Mouse (Mus musculus) neural tube, embryonic 12.5 days (tissue): ENCODE measurements around the gene Cryge. TPM values are rescaled to one million over a fixed set of nuclear protein-coding genes. Genes with fewer than 3 reads are reported as not detected.

Source experiments
- ATAC-seq: fragments of 200-750 bp; cut with Nextera tagmentation; 2 replicates; pipeline ENCODE4 v1.8.0; 2017; ENCODE audit warnings: low read depth, mild to moderate bottlenecking, moderate TSS enrichment, moderate library complexity; ENCODE audit not compliant: low FRiP score
- H3K27ac ChIP-seq: fragments of 300-500 bp; sonication (generic); 2 replicates; pipeline ENCODE4 v1.5.1; 2016
- H3K27me3 ChIP-seq: fragments of 300-500 bp; sonication (generic); replicated peaks from 2 replicates; pipeline ENCODE4 v1.6.1; 2016; ENCODE audit warnings: mild to moderate bottlenecking
- H3K36me3 ChIP-seq: fragments of 300-500 bp; sonication (generic); 2 replicates; pipeline ENCODE4 v1.6.1; 2016; ENCODE audit warnings: mild to moderate bottlenecking
- H3K4me1 ChIP-seq: fragments of 300-500 bp; sonication (generic); 2 replicates; pipeline ENCODE4 v1.6.1; 2016
- H3K4me2 ChIP-seq: fragments of 300-500 bp; sonication (generic); replicated peaks from 2 replicates; pipeline ENCODE4 v1.6.1; 2016; ENCODE audit warnings: mild to moderate bottlenecking
- H3K4me3 ChIP-seq: fragments of 300-500 bp; sonication (generic); 2 replicates; pipeline ENCODE4 v1.5.1; 2016
- H3K9ac ChIP-seq: fragments of 300-500 bp; sonication (generic); 2 replicates; pipeline ENCODE4 v1.6.1; 2016; ENCODE audit warnings: mild to moderate bottlenecking
- H3K9me3 ChIP-seq: fragments of 300-500 bp; sonication (generic); 2 replicates; pipeline ENCODE4 v1.6.1; 2016; ENCODE audit warnings: mild to moderate bottlenecking
- WGBS: fragments of 180-500 bp; shearing (Covaris S2); methylation state at CpG from one replicate; pipeline ENCODE4 v1.1.7; 2016; 5-methylcytosine and 5-hydroxymethylcytosine counted together
- polyA plus RNA-seq: library from polyadenylated mRNA; unstranded; fragments of >200 nt; fragmentation: Nextera tagmentation; extraction: Ambion mirVana; gene quantifications from 2 replicates; pipeline ENCODE4 v1.2.1, GENCODE M21; 2016

Gene Cryge
- polyA plus RNA-seq, 1 experiment from 2014 or later: not detected

DNA sequence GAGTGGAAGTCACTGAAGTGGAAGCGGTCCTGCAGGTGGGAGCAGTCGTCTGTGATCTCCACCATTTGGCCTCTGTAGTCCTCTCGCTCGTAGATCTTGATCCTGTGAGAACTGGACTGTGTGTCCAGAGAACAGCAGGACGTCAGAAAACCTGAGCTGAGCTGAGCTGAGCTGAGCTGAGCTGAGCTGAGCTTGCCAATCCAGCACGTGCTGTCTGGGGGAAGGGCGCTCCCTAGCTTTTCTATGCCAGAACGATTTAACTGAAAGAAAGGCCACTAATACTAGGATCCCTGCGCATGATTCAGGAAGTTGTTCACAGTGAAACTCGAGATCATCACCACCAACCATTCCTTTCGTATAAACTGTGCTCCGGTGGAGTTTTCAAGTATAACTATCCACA lies 2.2 kb downstream of the Cryge start:
- Histone ChIP-seq H3K4me2 (no peak overlapping the region), H3K27ac (no peak overlapping the region), H3K4me1 (no peaks in the 10 kb centered on the region), H3K36me3 (no peaks in the 10 kb centered on the region), H3K9me3 (no peaks in the 10 kb centered on the region), H3K27me3 (no peaks in the 10 kb centered on the region), H3K4me3 (no peak overlapping the region), H3K9ac (no peak overlapping the region)
- no peak for ATAC-seq
- WGBS: 60% methylated on average over 12 of the region's 12 CpGs

DNA sequence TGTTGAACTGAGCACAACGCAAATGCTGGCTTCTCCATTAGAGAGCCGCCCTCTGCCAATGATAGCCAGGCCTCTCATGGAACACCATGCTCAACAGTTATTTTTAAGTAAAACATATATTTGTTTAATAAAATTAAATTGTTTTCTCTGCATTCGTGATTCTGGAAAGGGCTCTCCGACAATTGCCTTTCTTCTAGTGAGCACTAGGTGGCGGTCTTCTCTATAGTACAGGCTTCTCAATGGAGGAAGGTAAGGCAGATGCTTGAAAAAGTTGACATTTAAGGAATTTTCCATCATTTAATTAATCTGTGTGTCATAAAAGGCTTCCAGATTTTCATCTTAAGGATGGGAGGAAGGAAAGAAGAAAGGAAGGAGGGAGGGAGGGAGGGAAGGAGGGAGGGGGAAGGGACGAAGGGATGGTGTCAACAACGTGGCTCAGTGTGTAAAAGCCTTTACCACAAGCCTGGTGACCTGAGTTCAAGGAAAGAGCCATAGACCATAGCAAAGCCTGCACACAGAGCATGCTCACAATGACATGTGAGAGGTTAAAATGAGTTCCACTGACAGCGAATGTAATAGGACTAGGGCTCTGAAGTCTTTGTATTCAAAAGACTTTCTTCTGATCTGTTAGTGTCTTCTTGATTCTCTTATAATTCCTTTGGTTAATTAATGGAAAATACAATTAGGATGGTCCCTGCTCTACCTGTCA lies 4.4 kb downstream of the Cryge start:
- Histone ChIP-seq H3K27ac (no peak overlapping the region), H3K4me1 (no peaks in the 10 kb centered on the region), H3K27me3 (no peaks in the 10 kb centered on the region), H3K9me3 (no peaks in the 10 kb centered on the region), H3K4me2 (no peak overlapping the region), H3K4me3 (no peak overlapping the region), H3K9ac (no peak overlapping the region), H3K36me3 (no peaks in the 10 kb centered on the region)
- 43% methylated on average over 8 of the region's 8 CpGs for WGBS
- no peak; the same call in 1 of the 2 replicates for ATAC-seq

DNA sequence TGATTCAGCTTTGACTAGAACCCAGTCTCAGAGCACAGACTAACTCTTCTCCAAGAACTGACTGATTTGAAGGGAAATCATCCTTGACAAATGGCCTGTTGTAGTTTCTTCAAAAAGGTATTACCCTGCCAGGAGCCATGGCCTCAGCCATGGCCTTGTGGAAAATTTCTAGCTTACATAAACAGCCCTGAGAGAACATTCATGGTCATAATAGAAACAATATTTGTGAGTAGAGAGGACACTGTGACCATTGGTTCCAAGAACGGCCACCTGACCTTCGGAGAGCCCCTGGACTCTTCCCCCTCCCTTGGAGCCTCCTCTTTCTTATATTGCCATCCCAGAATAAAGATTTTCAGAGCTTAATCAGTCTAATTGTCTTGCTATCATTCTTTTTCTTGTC lies 7.5 kb downstream of the Cryge start:
- Histone ChIP-seq H3K9ac (no peak overlapping the region), H3K36me3 (no peaks in the 10 kb centered on the region), H3K4me3 (no peak overlapping the region), H3K9me3 (no peaks in the 10 kb centered on the region), H3K4me1 (no peaks in the 10 kb centered on the region), H3K27ac (no peak overlapping the region), H3K4me2 (no peak overlapping the region), H3K27me3 (no peaks in the 10 kb centered on the region)
- ATAC-seq: no peak
- 88% methylated on average over 2 of the region's 2 CpGs for WGBS

DNA sequence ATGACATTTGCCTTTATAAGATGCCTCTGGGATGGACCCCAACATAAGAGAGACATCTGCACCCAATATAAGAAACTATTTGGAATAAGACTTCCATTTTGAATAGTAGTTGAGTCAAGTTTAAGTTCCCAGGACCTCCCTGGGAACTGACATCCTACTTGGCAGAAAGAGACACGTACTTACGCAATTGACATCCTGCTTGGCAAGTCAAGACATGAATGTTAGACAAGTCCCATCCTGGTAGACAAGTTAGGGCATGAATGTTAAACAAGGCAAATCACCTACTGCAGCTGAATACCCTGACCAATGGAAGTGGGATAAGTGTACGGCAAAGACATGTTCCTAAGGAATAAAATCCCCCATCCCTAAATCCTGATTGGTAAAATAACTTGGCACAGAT lies 9.1 kb downstream of the Cryge start:
- no peak for ATAC-seq
- Histone ChIP-seq H3K9me3 (no peaks in the 10 kb centered on the region), H3K9ac (no peak overlapping the region), H3K27me3 (no peaks in the 10 kb centered on the region), H3K27ac (no peak overlapping the region), H3K36me3 (no peaks in the 10 kb centered on the region), H3K4me1 (no peaks in the 10 kb centered on the region), H3K4me2 (no peak overlapping the region), H3K4me3 (no peak overlapping the region)
- 94% methylated on average over 3 of the region's 3 CpGs for WGBS

DNA sequence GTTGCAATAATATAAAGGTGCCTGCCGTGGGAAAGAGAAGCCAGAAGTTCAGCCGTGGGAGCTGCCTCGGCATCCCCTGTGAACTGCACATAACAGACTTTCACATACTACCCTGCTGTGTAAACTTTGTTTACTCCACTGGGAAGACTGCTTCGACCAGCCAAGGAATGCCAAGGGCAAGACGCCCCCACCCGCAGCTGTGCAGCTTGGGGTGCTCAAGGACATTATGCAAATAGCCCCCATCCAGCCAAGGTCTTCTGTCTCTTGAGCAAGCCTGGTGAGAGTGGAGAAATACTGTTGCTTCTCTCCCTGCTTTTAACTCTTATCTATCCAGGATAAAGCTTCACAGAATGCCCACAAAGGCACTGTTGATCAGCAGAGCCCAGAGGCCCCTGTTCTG lies 10.1 kb downstream of the Cryge start:
- 82% methylated on average over 6 of the region's 6 CpGs for WGBS
- no peak overlapping the region for H3K4me2 ChIP-seq
- no peaks in the 10 kb centered on the region for H3K36me3 ChIP-seq
- H3K9ac ChIP-seq: no peak overlapping the region
- H3K4me1 ChIP-seq: no peaks in the 10 kb centered on the region
- no peak overlapping the region for H3K27ac ChIP-seq
- no peaks in the 10 kb centered on the region for H3K27me3 ChIP-seq
- ATAC-seq: no peak
- H3K9me3 ChIP-seq: no peaks in the 10 kb centered on the region
- no peak overlapping the region for H3K4me3 ChIP-seq

DNA sequence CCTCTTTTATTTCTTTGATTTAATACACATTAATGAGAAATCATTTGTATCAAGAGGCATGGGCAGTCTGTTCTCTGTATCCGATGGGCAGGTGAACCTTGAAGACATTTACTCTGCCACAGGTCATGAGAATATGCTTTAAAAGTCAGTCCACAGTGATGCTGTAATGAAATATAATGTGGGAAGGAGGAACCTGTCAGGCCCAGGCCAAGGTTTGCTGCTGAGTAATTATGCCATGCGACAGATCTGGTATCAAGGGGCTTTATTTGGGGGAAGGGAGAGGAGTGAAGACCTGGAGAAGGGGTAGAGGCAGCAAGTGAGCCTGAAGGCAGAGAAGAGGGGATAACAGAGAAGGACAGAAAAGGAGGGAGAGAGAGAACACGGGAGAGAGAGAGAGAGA lies 11.3 kb downstream of the Cryge start:
- Histone ChIP-seq H3K4me2 (no peak overlapping the region), H3K36me3 (no peaks in the 10 kb centered on the region), H3K27me3 (no peaks in the 10 kb centered on the region), H3K27ac (no peak overlapping the region), H3K4me1 (no peaks in the 10 kb centered on the region), H3K9ac (no peak overlapping the region), H3K9me3 (no peaks in the 10 kb centered on the region), H3K4me3 (no peak overlapping the region)
- whole genome bisulfite sequencing: 78% methylated on average over 3 of the region's 3 CpGs
- ATAC-seq: no peak

DNA sequence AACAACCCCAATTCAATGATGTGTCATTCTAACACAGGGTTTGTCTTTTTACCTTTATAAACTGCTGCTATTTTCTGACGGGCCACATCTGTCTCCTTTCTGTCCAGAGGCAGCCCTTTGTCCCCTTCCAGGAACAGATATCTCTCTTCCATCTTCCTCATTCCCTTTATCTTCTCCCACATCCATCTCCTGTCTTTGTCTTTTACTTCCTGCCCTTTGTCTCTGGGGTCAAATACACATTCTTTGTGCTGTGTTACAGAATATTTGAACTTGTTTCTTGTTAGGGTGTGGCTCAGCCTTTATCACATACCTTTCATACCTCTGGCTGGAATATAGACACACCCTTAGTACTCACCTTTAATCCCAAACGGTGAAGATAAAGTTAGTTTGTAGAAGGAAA lies 13.4 kb downstream of the Cryge start:
- Histone ChIP-seq H3K27me3 (no peaks in the 10 kb centered on the region), H3K4me1 (no peaks in the 10 kb centered on the region), H3K4me2 (no peak overlapping the region), H3K9ac (no peak overlapping the region), H3K27ac (no peak overlapping the region), H3K9me3 (no peaks in the 10 kb centered on the region), H3K4me3 (no peak overlapping the region), H3K36me3 (no peaks in the 10 kb centered on the region)
- WGBS: 68% methylated on average over 2 of the region's 2 CpGs
- no peak for ATAC-seq

DNA sequence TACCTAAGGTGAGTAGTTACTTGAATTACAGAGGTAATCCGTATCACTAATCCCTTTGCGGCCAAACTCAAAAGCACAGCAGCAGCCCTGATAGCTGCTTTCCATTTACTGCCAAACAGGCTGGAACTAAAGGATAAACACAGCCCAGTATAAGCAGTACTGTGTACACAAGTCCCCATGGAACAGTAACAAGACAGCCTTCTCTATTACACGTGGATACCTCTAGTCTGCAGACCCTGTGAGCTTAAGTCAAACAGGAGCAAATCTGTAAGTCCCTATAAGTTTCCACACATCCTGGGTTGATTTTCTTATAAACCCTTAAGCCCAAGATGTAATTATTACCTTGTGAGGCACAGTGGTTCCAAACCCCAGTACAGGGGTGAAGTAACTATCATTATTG lies 15.4 kb downstream of the Cryge start:
- Histone ChIP-seq H3K4me3 (no peak overlapping the region), H3K36me3 (no peaks in the 10 kb centered on the region), H3K27ac (no peak overlapping the region), H3K9ac (no peak overlapping the region), H3K9me3 (no peaks in the 10 kb centered on the region), H3K27me3 (no peaks in the 10 kb centered on the region), H3K4me1 (no peaks in the 10 kb centered on the region), H3K4me2 (no peak overlapping the region)
- ATAC-seq: no peak
- WGBS: 53% methylated on average over 3 of the region's 3 CpGs

DNA sequence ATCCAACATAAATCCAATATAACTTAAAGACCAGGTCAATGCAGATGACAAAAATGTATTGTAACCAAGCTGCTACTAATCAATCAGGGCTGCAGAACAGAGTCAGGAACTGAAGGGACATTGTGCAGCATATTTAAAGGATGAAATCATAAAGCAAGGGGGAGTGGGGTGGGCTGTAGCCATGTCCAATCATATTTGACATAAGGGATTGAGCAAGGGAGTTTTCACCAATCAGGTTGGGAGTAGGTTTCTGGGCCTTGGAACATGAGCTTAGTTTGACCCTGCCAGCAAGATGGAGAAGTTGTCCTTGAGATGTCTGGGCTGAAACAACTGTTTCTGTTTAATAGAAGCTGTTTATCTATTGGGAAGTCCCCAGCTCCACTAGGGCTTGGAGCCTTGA lies 18.3 kb downstream of the Cryge start, which contains the start of gene Akr1cl:
Gene Akr1cl (minus strand): TSS at position 119 of the 400 bp plus-strand sequence.
- Histone ChIP-seq H3K27me3 (no peaks in the 10 kb centered on the region), H3K4me3 (no peak within 1 kb of the TSS), H3K9ac (no peak within 1 kb of the TSS), H3K4me1 (no peaks in the 10 kb centered on the region), H3K36me3 (no peaks in the 10 kb centered on the region), H3K27ac (no peak within 1 kb of the TSS), H3K4me2 (no peak within 1 kb of the TSS), H3K9me3 (no peaks in the 10 kb centered on the region)
- no peak for ATAC-seq

DNA sequence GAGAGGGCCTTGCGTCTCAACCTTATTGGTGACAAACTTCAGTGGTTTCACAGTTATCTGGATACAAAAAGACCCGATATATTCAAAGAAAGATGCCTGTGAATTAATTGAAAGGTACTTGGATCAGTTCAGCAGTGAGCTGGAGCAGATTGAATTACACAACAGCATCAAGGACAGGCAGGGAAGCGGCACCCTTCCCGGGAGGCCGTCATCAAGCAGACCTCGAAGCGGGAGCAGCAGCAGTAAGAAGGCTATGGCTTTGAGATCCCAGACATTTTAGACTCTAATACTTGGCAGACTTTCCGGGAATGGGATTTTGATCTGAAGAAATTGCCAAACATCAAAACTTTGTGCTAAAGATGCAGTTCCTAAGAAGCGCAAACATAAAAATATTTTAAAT lies 22.7 kb downstream of the Cryge start:
- Histone ChIP-seq H3K27ac (no peak overlapping the region), H3K9ac (no peak overlapping the region), H3K4me1 (no peaks in the 10 kb centered on the region), H3K27me3 (no peaks in the 10 kb centered on the region), H3K4me2 (no peak overlapping the region), H3K4me3 (no peak overlapping the region), H3K9me3 (no peaks in the 10 kb centered on the region), H3K36me3 (no peaks in the 10 kb centered on the region)
- WGBS: 74% methylated on average over 9 of the region's 9 CpGs
- ATAC-seq: no peak

DNA sequence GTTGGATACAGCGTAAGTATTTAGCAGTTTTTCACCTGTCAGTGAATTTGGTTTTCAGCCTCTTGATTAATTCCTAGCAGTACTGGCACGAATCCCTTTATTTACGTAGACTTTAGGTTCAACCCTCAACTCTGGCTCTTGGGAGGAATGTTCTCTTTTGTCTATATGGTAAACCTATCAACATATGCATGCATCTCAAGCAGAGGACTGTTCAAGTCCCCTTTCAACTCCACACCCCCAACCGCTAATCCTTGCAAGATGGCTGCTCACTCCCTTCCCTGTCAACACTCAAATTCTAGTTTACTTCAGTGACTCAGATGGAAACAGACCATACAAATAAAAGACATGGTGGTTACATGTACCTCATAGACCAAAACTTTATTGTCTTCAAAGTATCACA lies 38.2 kb downstream of the Cryge start:
- H3K36me3 ChIP-seq: no peaks in the 10 kb centered on the region
- no peak overlapping the region for H3K27ac ChIP-seq
- H3K9me3 ChIP-seq: no peaks in the 10 kb centered on the region
- H3K4me3 ChIP-seq: no peak overlapping the region
- no peaks in the 10 kb centered on the region for H3K4me1 ChIP-seq
- WGBS: 89% methylated on average over 4 of the region's 4 CpGs
- H3K27me3 ChIP-seq: no peaks in the 10 kb centered on the region
- H3K4me2 ChIP-seq: no peak overlapping the region
- H3K9ac ChIP-seq: no peak overlapping the region
- no peak for ATAC-seq

DNA sequence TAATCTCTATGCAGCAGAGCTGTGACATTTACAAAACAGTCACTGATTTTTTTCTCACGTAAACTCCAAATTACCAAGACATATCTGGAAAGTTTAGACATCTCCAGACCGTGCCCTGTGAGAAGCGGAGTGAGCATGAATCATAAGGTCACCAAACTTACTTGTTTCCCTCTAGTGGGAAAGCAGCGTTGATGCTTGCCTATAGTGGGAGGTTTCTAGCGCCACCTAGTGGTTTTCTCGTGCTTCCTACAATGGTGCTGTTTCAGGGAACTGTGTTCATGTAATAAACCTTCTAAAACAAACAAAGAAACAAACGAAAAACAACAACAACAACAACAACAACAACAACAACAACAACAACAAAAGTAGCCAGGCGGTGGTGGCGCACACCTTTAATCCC lies 40.8 kb downstream of the Cryge start:
- WGBS: 18% methylated on average over 9 of the region's 9 CpGs

DNA sequence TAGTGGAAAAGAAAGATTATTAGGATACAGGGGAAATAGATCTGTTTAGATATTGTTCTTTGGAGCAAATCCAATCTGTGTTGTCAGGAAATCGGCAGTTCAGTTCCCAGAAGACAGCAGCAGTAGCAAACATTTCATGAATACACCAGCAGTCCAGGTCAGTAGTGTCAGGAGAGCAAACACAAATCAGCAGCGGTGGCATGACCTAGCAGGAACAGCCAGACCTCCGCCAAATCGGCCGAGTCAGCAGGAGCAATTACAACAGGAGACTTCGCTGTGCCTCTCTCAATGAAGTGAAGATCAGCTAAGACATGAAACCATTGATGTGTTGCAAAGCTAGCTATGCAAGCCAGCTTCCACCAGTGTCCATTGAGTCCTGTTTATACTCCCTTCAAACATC lies 45.4 kb downstream of the Cryge start:
- H3K4me1 ChIP-seq: no peaks in the 10 kb centered on the region
- H3K4me3 ChIP-seq: no peak overlapping the region
- no peak overlapping the region for H3K9ac ChIP-seq
- WGBS: 90% methylated on average over 6 of the region's 6 CpGs
- no peak overlapping the region for H3K4me2 ChIP-seq
- H3K9me3 ChIP-seq: no peaks in the 10 kb centered on the region
- no peaks in the 10 kb centered on the region for H3K36me3 ChIP-seq
- no peaks in the 10 kb centered on the region for H3K27me3 ChIP-seq
- ATAC-seq: no peak
- H3K27ac ChIP-seq: no peak overlapping the region

More for the DNA sequence above, 40.8 kb downstream of the Cryge start:
- Histone ChIP-seq H3K9ac (no peak overlapping the region), H3K27me3 (no peaks in the 10 kb centered on the region), H3K9me3 (no peaks in the 10 kb centered on the region), H3K4me3 (no peak overlapping the region), H3K27ac (no peak overlapping the region), H3K4me2 (no peak overlapping the region), H3K36me3 (no peaks in the 10 kb centered on the region), H3K4me1 (no peaks in the 10 kb centered on the region)
- peak; percentile 58 for ATAC-seq
